Mouse (Mus musculus) inflammation-experienced regulatory T-cells (primary cell): ENCODE measurements around the gene Gm20458. TPM values are rescaled to one million over a fixed set of nuclear protein-coding genes. Genes with fewer than 3 reads are reported as not detected.

Experiments used
- polyA plus RNA-seq, 2 experiments: library from polyadenylated mRNA; unstranded; fragments of 100-300 nt; shearing (Covaris generic); gene quantifications; one replicate each; pipeline ENCODE4 v1.2.1; 2017

The Gm20458 gene
- 10 to 100 TPM; 19.7 to 21.3 TPM for polyA plus RNA-seq

GRCm38 (mm10) chr2:164460745-164461551 lies at the start of gene Gm20458:
Gene Gm20458, plus strand, starts transcription at chr2:164460967.

GRCm38 (mm10) chr2:164443460-164444000 lies 17.2 kb upstream of the Gm20458 start, which contains the start of gene Sdc4:
Gene Sdc4, minus strand, starts transcription at chr2:164443887.

GRCm38 (mm10) chr2:164456864-164457300 lies 3.9 kb upstream of the Gm20458 start, which contains the start of gene Sys1:
Gene Sys1, plus strand, starts transcription at chr2:164456964.

GRCm38 (mm10) chr2:164473624-164474023 lies 12.9 kb downstream of the Gm20458 start, which contains the start of gene Trp53tg5:
Gene Trp53tg5, minus strand, starts transcription at chr2:164473724.

GRCm38 (mm10) chr2:164485681-164486257 lies 25.0 kb downstream of the Gm20458 start, which contains the start of gene Dbndd2:
Gene Dbndd2, plus strand, starts transcription at chr2:164486106.

GRCm38 (mm10) chr2:164496847-164497690 lies 36.3 kb downstream of the Gm20458 start, which contains the start of gene Pigt:
Gene Pigt, plus strand, starts transcription at chr2:164497520.

Other genes starting within 250 kb of the Gm20458 start
- not detected for gene Wfdc15b, start 239.3 kb upstream of the Gm20458 start, polyA plus RNA-seq
- not detected for gene Svs2, start 222.5 kb upstream of the Gm20458 start, polyA plus RNA-seq
- gene Svs3b, start 204.3 kb upstream of the Gm20458 start, polyA plus RNA-seq: 1 to 10 TPM in 1 of 2 experiments, not detected in 1; 1.1 TPM
- gene Svs4, start 182.5 kb upstream of the Gm20458 start, polyA plus RNA-seq: not detected
- not detected for gene Svs3a, start 171.7 kb upstream of the Gm20458 start, polyA plus RNA-seq
- not detected for gene Svs6, start 144.2 kb upstream of the Gm20458 start, polyA plus RNA-seq
- gene Svs5, start 128.2 kb upstream of the Gm20458 start, polyA plus RNA-seq: under 1 TPM in 1 of 2 experiments, not detected in 1; 0.56 TPM
- gene Slpi, start 71.9 kb upstream of the Gm20458 start, polyA plus RNA-seq: 10 to 100 TPM in 1 of 2 experiments, 1 to 10 TPM in 1; 1.5 to 18.8 TPM
- gene Rbpjl, start 57.8 kb upstream of the Gm20458 start, polyA plus RNA-seq: under 1 TPM in 1 of 2 experiments, not detected in 1; 0.66 TPM
- gene Matn4, start 55.8 kb upstream of the Gm20458 start, polyA plus RNA-seq: under 1 TPM; 0.11 to 0.73 TPM
- 10 to 100 TPM in 1 of 2 experiments, 1 to 10 TPM in 1; 2.2 to 24.3 TPM for gene Sdc4, start 17.1 kb upstream of the Gm20458 start, polyA plus RNA-seq
- 10 to 100 TPM; 81.2 to 96.0 TPM for gene Sys1, start 4.0 kb upstream of the Gm20458 start, polyA plus RNA-seq
- gene Trp53tg5, start 12.8 kb downstream of the Gm20458 start, polyA plus RNA-seq: under 1 TPM; 0.41 to 0.62 TPM
- gene Dbndd2, start 25.1 kb downstream of the Gm20458 start, polyA plus RNA-seq: 1 to 10 TPM; 6.3 to 6.8 TPM
- gene Pigt, start 36.6 kb downstream of the Gm20458 start, polyA plus RNA-seq: 10 to 100 TPM; 27.1 to 28.8 TPM
- 1 to 10 TPM in 1 of 2 experiments, not detected in 1; 3.3 TPM for gene Wfdc2, start 101.4 kb downstream of the Gm20458 start, polyA plus RNA-seq
- not detected for gene Spint3, start 112.5 kb downstream of the Gm20458 start, polyA plus RNA-seq
- gene Wfdc6a, start 124.5 kb downstream of the Gm20458 start, polyA plus RNA-seq: not detected
- gene Eppin, start 132.6 kb downstream of the Gm20458 start, polyA plus RNA-seq: not detected
- 1 to 10 TPM in 1 of 2 experiments, not detected in 1; 3.0 TPM for gene Wfdc6b, start 152.6 kb downstream of the Gm20458 start, polyA plus RNA-seq
- gene Wfdc8, start 152.7 kb downstream of the Gm20458 start, polyA plus RNA-seq: 1 to 10 TPM in 1 of 2 experiments, not detected in 1; 1.6 TPM
- not detected for gene Wfdc16, start 177.8 kb downstream of the Gm20458 start, polyA plus RNA-seq
- under 1 TPM in 1 of 2 experiments, not detected in 1; 0.88 TPM for gene Wfdc10, start 195.1 kb downstream of the Gm20458 start, polyA plus RNA-seq
- 1 to 10 TPM in 1 of 2 experiments, under 1 TPM in 1; 0.51 to 1.6 TPM for gene Wfdc9, start 195.6 kb downstream of the Gm20458 start, polyA plus RNA-seq
- gene Wfdc11, start 213.1 kb downstream of the Gm20458 start, polyA plus RNA-seq: not detected
- not detected for gene Wfdc13, start 224.1 kb downstream of the Gm20458 start, polyA plus RNA-seq
- gene Spint4, start 237.5 kb downstream of the Gm20458 start, polyA plus RNA-seq: not detected